Mouse (Mus musculus) bone marrow, adult 2 months (tissue): Measurements from ENCODE around the gene Slc48a1. TPM values are rescaled to one million over a fixed set of nuclear protein-coding genes. Genes with fewer than 3 reads are reported as not detected.

Source experiments
- H3K27ac ChIP-seq: fragments of 200-500 bp; 2 replicates; pipeline ENCODE4 v1.5.1; 2012; ENCODE audit warnings: low read depth, mild to moderate bottlenecking, control low read depth, inconsistent platforms, low read length; ENCODE audit not compliant: control insufficient read depth, poor library complexity, insufficient read depth
- H3K4me1 ChIP-seq: fragments of 200-500 bp; 2 replicates; pipeline ENCODE4 v1.6.1; 2011; ENCODE audit warnings: low read length; ENCODE audit not compliant: control insufficient read depth, insufficient read depth
- H3K4me3 ChIP-seq: fragments of 200-500 bp; replicated peaks from 2 replicates; pipeline ENCODE3; 2011; ENCODE audit warnings: mild to moderate bottlenecking, low read depth, low read length, control low read depth; ENCODE audit not compliant: control insufficient read depth
- CTCF ChIP-seq: fragments of 200-500 bp; IDR thresholded peaks from 2 replicates; pipeline ENCODE4 v1.5.1; 2011; ENCODE audit warnings: low read length, control low read depth; ENCODE audit not compliant: control insufficient read depth, insufficient read depth
- POLR2A ChIP-seq: fragments of 200-500 bp; IDR thresholded peaks from 2 replicates; pipeline ENCODE4 v1.6.1; 2011; ENCODE audit warnings: low read depth, mild to moderate bottlenecking, control low read depth, low read length, borderline replicate concordance; ENCODE audit not compliant: control insufficient read depth
- WGBS: fragments of 180-500 bp; shearing (Covaris S2); methylation state at CpG from one replicate; pipeline ENCODE4 v1.1.7; 2018; 5-methylcytosine and 5-hydroxymethylcytosine counted together
- polyA plus RNA-seq: library from polyadenylated mRNA; stranded (reverse); fragments of >200 nt; gene quantifications from 2 replicates; pipeline ENCODE4 v1.2.4, GENCODE M21; 2011; ENCODE audit warnings: low replicate concordance; ENCODE audit not compliant: missing spikeins, insufficient read depth, insufficient read length

Gene Slc48a1
- polyA plus RNA-seq, 1 experiment: 62.3 TPM

DNA sequence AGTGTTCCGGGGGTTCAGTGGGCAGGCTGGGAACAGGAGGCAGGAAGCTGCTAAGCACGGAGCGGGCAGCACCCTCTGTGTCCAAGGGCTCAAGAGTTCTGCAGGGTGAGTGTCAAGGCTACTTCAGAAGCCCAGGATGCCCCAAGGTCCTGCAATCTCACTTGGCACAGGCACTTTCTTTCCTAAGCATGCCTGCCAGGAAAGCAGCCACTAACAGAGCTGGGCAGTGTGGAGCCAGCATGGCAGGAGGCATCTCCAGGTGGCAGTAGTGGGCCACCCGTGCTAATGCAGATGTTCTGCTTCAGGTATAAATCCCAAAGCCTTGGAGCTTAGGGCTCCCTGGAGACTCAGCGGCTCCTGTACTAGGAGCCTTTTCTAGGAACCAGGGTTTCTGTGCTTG, 31.6 kb downstream of the Slc48a1 start:
- TF ChIP-seq CTCF (peak; percentile 61), POLR2A (no peak)
- WGBS: 84% methylated on average over 5 of the region's 5 CpGs
- no peak overlapping the region for H3K27ac ChIP-seq
- no peak overlapping the region for H3K4me3 ChIP-seq
- H3K4me1 ChIP-seq: no peaks in the 10 kb centered on the region

GRCm38 (mm10) chr15:97810399-97810798, 32.1 kb downstream of the Slc48a1 start:
- Histone ChIP-seq H3K27ac (no peak overlapping the region), H3K4me1 (no peaks in the 10 kb centered on the region), H3K4me3 (no peak overlapping the region)
- TF ChIP-seq CTCF (no peak), POLR2A (no peak)
- WGBS: 81% methylated on average over 5 of the region's 5 CpGs

DNA sequence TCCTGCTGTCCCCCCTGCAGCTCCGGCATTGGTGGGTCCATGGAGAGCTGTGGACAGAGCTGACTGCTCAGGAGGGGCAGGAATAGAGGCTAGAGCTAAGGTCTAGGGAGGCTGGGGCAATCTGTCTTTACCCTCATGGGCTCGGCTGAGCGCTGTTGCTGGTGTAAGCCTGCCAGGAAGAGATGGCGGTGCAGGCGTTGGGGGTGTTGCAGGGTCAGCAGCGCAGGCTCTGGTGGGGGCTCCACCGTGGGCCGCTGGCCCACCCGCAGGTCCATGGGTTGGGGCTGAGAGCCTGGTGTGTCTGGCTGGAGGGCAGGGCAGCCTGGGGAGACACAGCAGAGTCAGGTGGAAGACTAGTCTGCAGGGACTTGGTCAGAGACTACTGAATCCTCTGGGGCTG, 33.0 kb downstream of the Slc48a1 start:
- Histone ChIP-seq H3K4me3 (no peak overlapping the region), H3K27ac (no peak overlapping the region), H3K4me1 (no peaks in the 10 kb centered on the region; the same call in 1 of the 2 replicates)
- TF ChIP-seq CTCF (no peak), POLR2A (no peak)
- 84% methylated on average over 9 of the region's 9 CpGs for WGBS

DNA sequence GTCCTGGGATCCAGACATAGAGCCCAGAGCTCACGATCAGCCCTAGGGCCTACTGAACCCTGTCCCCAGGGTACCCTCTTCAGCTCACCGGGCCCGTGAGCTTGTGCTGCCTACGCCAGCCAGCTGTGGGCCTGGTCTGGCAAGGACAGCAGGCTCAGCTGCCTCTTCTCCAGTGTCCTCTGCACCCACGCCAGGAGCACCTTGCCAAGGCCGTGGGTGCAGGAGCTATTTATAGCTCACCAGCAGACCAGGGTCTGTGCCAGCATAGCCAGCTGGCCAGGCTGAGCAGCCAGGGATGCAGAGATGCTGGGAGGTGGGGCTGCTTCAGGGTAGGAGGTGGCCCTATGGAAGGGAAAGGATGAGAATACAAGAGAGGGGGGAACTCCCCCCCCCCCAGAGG, 33.8 kb downstream of the Slc48a1 start:
- Histone ChIP-seq H3K4me1 (no peaks in the 10 kb centered on the region; the same call in 1 of the 2 replicates), H3K4me3 (no peak overlapping the region), H3K27ac (no peak overlapping the region; the same call in 1 of the 2 replicates)
- TF ChIP-seq POLR2A: no peak
- TF ChIP-seq CTCF: no peak
- 67% methylated on average over 6 of the region's 6 CpGs for WGBS

GRCm38 (mm10) chr15:97812875-97813274, 34.6 kb downstream of the Slc48a1 start:
- Histone ChIP-seq H3K4me3 (no peak overlapping the region), H3K4me1 (no peaks in the 10 kb centered on the region; the same call in 1 of the 2 replicates), H3K27ac (no peak overlapping the region)
- 70% methylated on average over 7 of the region's 7 CpGs for WGBS
- TF ChIP-seq POLR2A (no peak), CTCF (no peak)

- H3K4me3 ChIP-seq: no peak overlapping the region
- no peaks in the 10 kb centered on the region; the same call in 1 of the 2 replicates for H3K4me1 ChIP-seq
- TF ChIP-seq POLR2A (no peak), CTCF (no peak)
- H3K27ac ChIP-seq: no peak overlapping the region
- WGBS: 78% methylated on average over 21 of the region's 21 CpGs
These were observed 35.3 kb downstream of the Slc48a1 start for GRCm38 (mm10) chr15:97813452-97814204.

- TF ChIP-seq CTCF (no peak), POLR2A (no peak)
- Histone ChIP-seq H3K4me3 (no peak overlapping the region), H3K27ac (no peak overlapping the region; the same call in 1 of the 2 replicates), H3K4me1 (no peaks in the 10 kb centered on the region; the same call in 1 of the 2 replicates)
- WGBS: 64% methylated on average over 5 of the region's 5 CpGs
These were observed 36.4 kb downstream of the Slc48a1 start for GRCm38 (mm10) chr15:97814703-97815102.

- Histone ChIP-seq H3K27ac (no peak overlapping the region), H3K4me3 (no peak overlapping the region), H3K4me1 (no peaks in the 10 kb centered on the region; the same call in 1 of the 2 replicates)
- WGBS: 93% methylated on average over 4 of the region's 4 CpGs
- TF ChIP-seq CTCF (no peak), POLR2A (no peak)
These were observed 36.9 kb downstream of the Slc48a1 start for GRCm38 (mm10) chr15:97815254-97815653.

- H3K4me1 ChIP-seq: peaks cover 5% of the 10 kb centered on the region
- 29% methylated on average over 17 of the region's 17 CpGs for WGBS
These were observed 38.1 kb downstream of the Slc48a1 start for GRCm38 (mm10) chr15:97816199-97816994.

More at GRCm38 (mm10) chr15:97816199-97816994, 38.1 kb downstream of the Slc48a1 start:
- no peak for TF ChIP-seq POLR2A
- TF ChIP-seq CTCF: no peak
- H3K4me3 ChIP-seq: no peak overlapping the region
- no peak overlapping the region for H3K27ac ChIP-seq
